Mouse (Mus musculus) small intestine, adult 2 months (tissue): ENCODE data around the gene Oxsr1. TPM values are rescaled to one million over a fixed set of nuclear protein-coding genes. Genes with fewer than 3 reads are reported as not detected.

Experiments
- H3K27ac ChIP-seq: fragments of 200-500 bp; 2 replicates; pipeline ENCODE4 v1.5.1; 2012; ENCODE audit warnings: low read depth, low read length, control low read depth, inconsistent platforms; ENCODE audit not compliant: insufficient read depth
- H3K27me3 ChIP-seq: fragments of 200-500 bp; 2 replicates; pipeline ENCODE4 v1.6.1; 2012; ENCODE audit warnings: mild to moderate bottlenecking, moderate library complexity, low read length, inconsistent platforms; ENCODE audit not compliant: control insufficient read depth, insufficient read depth
- H3K36me3 ChIP-seq: fragments of 200-500 bp; 2 replicates; pipeline ENCODE4 v1.6.1; 2012; ENCODE audit warnings: mild to moderate bottlenecking, low read length, control low read depth, inconsistent platforms; ENCODE audit not compliant: control insufficient read depth, insufficient read depth
- H3K4me1 ChIP-seq: fragments of 200-500 bp; 2 replicates; pipeline ENCODE4 v1.6.1; 2012; ENCODE audit warnings: low read length, inconsistent platforms, mixed read lengths; ENCODE audit not compliant: control insufficient read depth, insufficient read depth, insufficient read length
- H3K4me3 ChIP-seq: fragments of 200-500 bp; 2 replicates; pipeline ENCODE4 v1.5.1; 2012; ENCODE audit warnings: low read depth, mild to moderate bottlenecking, control low read depth, inconsistent platforms, low read length, moderate library complexity
- CTCF ChIP-seq: fragments of 200-500 bp; IDR thresholded peaks from 2 replicates; pipeline ENCODE4 v1.5.1; 2012; ENCODE audit warnings: low read depth, mild to moderate bottlenecking, control low read depth, inconsistent platforms, low read length, moderate library complexity, mixed read lengths; ENCODE audit not compliant: insufficient replicate concordance, insufficient read length; ENCODE audit errors: extremely low read depth
- POLR2A ChIP-seq: fragments of 200-500 bp; IDR thresholded peaks from 2 replicates; pipeline ENCODE4 v1.6.1; 2012; ENCODE audit warnings: low read depth, mild to moderate bottlenecking, control low read depth, inconsistent platforms, low read length, moderate library complexity
- WGBS: fragments of 180-500 bp; shearing (Covaris S2); methylation state at CpG from one replicate; pipeline ENCODE4 v1.1.7; 2018; 5-methylcytosine and 5-hydroxymethylcytosine counted together
- polyA plus RNA-seq: library from polyadenylated mRNA; depleted of rRNA; stranded (reverse); fragments of >200 nt; gene quantifications from 2 replicates; pipeline ENCODE4 v1.2.3, GENCODE M21; 2012

Gene Oxsr1
- polyA plus RNA-seq, 1 experiment = 11.5 TPM

DNA sequence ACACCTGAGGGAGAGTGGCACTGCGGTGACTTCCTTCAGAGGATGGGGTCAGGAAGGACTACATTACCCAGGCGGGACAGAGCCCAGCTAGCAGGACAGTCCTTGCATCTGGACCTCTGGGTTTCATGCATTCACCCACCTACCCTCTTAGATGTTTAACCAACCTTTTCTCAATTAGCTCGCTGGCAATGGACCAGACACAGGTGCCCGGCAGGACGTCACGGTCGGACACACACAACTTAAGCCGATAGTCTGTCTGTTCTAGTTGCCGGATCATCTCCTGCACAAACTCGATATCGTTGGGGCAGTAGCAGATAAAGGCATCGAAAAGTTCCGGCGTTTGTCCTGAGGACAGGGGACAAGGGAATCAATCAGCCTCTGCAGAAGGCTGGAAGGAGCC is 15.6 kb upstream of the Oxsr1 start:
- H3K4me1 ChIP-seq = peaks cover 9% of the 10 kb centered on the region
- no peak overlapping the region for H3K4me3 ChIP-seq
- peaks cover 21% of the 10 kb centered on the region for H3K36me3 ChIP-seq
- TF ChIP-seq POLR2A (no peak), CTCF (no peak)
- no peak overlapping the region for H3K27ac ChIP-seq
- H3K27me3 ChIP-seq = no peaks in the 10 kb centered on the region
- WGBS = 94% methylated on average over 14 of the region's 14 CpGs

DNA sequence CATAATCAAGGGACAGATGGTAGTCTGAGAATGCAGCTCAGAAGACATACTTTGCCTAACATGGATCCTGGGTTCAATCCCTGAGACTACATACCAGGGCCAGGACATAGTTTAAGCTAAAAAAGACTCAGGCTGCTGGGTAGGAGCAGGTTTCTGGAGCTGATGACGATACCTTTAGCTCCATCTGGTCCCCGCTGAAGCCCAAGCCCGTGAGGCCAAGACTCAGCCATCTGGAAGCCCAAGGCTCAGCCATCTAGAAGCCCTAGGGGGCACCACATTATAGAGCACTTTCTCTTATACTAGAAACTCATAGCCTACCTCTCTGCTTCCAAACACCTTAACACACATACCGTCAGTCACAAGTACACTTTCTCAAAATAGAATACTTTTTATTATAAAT is 13.3 kb upstream of the Oxsr1 start:
- Histone ChIP-seq H3K4me1 (peaks cover 6% of the 10 kb centered on the region), H3K27me3 (no peaks in the 10 kb centered on the region), H3K27ac (no peak overlapping the region), H3K4me3 (no peak overlapping the region), H3K36me3 (peaks cover 21% of the 10 kb centered on the region)
- 85% methylated on average over 4 of the region's 4 CpGs for WGBS
- TF ChIP-seq POLR2A = no peak
- TF ChIP-seq CTCF = no peak

DNA sequence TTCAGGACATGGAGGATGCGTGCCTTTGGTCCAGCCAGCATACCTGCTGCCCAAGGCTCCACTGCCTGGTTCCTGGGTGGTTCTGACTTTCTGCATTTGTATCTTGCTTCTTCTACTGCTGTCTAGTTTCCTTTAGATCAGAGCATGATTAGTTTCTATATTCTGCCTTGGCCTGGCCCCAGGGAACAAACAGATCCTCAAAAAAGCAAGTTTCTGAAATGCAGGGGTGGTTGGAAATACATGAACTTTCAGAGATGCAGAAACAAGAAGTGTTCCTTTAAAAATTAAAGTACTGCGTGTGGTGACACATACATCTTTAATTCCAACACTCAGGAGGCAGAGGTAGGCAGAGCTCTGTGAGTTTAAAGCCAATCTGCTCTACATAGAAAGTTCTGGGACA is 12.6 kb upstream of the Oxsr1 start:
- Histone ChIP-seq H3K36me3 (peaks cover 21% of the 10 kb centered on the region), H3K27ac (peak overlapping the region; percentile 74), H3K4me3 (no peak overlapping the region), H3K27me3 (no peaks in the 10 kb centered on the region), H3K4me1 (peaks cover 6% of the 10 kb centered on the region)
- 86% methylated on average over 2 of the region's 2 CpGs for WGBS
- TF ChIP-seq POLR2A (no peak), CTCF (no peak)

DNA sequence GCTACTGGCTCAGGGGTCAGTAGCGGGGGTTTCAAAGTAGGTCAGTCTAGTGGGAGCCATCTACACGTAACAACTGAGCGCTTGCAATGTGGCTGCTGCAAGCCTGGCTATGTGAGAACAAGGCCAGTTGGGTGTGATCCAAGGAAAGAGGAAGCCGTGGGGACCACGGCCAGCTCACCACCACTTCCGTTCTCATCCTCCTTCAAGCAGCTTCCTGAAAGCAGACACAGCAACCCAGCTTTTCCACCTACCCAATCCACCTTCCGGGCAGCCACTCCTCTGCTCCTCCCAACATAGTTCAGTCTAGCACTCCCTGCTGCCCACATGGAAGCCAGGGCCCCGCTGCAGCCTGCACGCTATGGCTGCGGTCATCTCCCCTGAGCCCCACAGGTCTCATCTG is 12.1 kb upstream of the Oxsr1 start:
- no peak for TF ChIP-seq CTCF
- TF ChIP-seq POLR2A = no peak
- Histone ChIP-seq H3K36me3 (peaks cover 21% of the 10 kb centered on the region), H3K4me3 (no peak overlapping the region), H3K4me1 (peaks cover 6% of the 10 kb centered on the region), H3K27ac (peak overlapping the region; percentile 74), H3K27me3 (no peaks in the 10 kb centered on the region)
- WGBS = 60% methylated on average over 10 of the region's 10 CpGs

DNA sequence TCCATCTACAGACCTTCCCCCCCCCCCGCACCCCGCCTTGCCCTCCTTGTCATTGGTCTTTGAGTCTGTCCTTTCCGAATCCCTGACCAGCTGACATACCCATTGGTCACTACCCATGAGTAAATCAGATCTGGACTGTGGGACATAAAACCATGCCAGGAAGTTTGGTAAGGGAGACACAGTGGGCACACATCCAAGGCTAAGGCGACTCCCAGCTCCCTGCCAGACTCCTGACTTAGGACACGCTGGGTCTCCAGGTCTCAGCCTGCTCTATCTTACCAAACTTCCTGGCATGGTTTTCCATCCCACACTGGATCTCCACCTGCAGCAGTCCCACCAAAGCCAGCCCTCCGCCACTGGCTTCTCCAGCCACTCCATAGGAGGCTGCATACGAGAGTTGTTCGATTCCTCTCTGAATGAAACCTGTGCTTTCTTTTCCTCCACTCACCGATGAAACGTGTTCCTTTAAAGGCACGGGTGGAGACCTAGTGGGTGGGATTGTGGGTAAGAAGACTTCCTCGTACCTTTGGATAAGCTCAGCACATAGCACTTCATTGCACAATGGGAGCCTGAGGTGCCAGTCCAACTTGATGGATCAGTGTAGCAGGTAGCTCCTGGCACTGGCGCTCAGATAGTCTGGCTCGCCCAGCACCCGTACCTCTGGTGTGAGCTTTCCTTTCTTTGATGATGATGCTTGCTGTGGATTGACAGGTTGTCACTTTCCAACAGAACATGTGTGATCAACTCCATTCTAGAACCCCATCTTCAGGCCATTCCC is 8.1 kb upstream of the Oxsr1 start:
- 62% methylated on average over 15 of the region's 15 CpGs for WGBS
- TF ChIP-seq CTCF (no peak), POLR2A (no peak)
- no peak overlapping the region for H3K27ac ChIP-seq
- no peaks in the 10 kb centered on the region for H3K27me3 ChIP-seq
- H3K4me1 ChIP-seq = peaks cover 2% of the 10 kb centered on the region; the same call in 1 of the 2 replicates
- no peaks in the 10 kb centered on the region for H3K36me3 ChIP-seq
- H3K4me3 ChIP-seq = no peak overlapping the region

DNA sequence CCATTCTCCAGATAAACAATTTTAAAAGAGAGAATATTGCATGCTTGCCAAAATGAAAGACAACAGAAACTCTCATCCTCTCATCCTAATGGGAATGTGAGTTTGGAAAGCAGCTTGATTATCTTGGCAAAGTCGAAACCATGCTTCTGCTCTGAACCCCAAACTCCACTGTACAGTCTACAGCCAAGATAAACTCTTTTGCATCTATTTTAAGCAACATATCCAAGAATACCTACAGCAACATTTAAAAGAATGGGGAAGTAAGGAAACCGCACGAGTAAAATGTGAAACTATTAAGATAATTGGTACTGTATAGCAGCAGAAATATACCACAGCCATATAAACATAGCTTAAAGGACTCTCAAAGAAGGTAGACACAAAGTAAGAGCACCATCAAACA is 6.3 kb upstream of the Oxsr1 start:
- Histone ChIP-seq H3K4me3 (no peak overlapping the region), H3K27ac (no peak overlapping the region), H3K36me3 (no peaks in the 10 kb centered on the region), H3K27me3 (no peaks in the 10 kb centered on the region), H3K4me1 (no peaks in the 10 kb centered on the region)
- WGBS = 67% methylated on average over 3 of the region's 3 CpGs
- no peak for TF ChIP-seq CTCF
- no peak for TF ChIP-seq POLR2A

DNA sequence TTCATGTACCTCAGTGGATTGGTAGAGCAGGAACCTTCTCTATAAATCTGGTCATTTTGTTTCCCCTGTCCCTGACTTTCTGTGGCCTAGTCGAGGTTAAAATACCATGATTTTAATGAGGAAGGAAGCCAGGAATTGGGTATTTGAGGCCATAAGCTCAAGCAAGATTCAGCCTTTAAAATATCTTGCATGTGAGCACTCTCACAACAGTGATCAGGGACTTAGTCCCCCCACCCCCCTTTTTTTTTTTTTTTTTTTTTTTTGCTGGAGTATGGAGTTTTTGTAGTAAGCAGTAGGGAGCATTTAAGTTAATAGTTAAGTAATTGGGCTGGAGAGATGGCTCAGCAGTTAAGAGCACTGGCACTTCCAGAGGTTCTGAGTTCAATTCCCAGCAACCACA is 1.9 kb upstream of the Oxsr1 start:
- H3K36me3 ChIP-seq = no peaks in the 10 kb centered on the region; the same call in 1 of the 2 replicates
- TF ChIP-seq POLR2A (no peak), CTCF (no peak)
- H3K27ac ChIP-seq = no peak overlapping the region
- no peak overlapping the region for H3K4me3 ChIP-seq
- H3K27me3 ChIP-seq = no peaks in the 10 kb centered on the region
- H3K4me1 ChIP-seq = peaks cover 10% of the 10 kb centered on the region; the same call in 1 of the 2 replicates
- WGBS = 75% methylated on average over 1 of the region's 1 CpGs
